Mouse (Mus musculus) neutrophil, adult 5-6 weeks (primary cell): Measurements from ENCODE around the gene Dlgap1. TPM values are rescaled to one million over a fixed set of nuclear protein-coding genes. Genes with fewer than 3 reads are reported as not detected.
A peak's percentile ranks its signal among the peaks of the same experiment; 100 is the strongest.

Source experiments
- ATAC-seq: fragments of 151-379, 151-347 bp; 2 replicates; pipeline ENCODE4 v1.8.0; 2017; ENCODE audit warnings: mild to moderate bottlenecking, moderate TSS enrichment; ENCODE audit not compliant: insufficient number of reproducible peaks, poor library complexity, low FRiP score, severe bottlenecking; ENCODE audit errors: extremely low read depth
- total RNA-seq: library from RNA; stranded (forward); fragments of 200-1000 nt; gene quantifications from 2 replicates; pipeline ENCODE4 v1.2.3, GENCODE M21; 2017

Gene Dlgap1
- total RNA-seq, 1 experiment from 2014 or later, result not detected

- ATAC-seq, result no peak
Observed at GRCm38 (mm10) chr17:70737424-70737823, 768.6 kb downstream of the Dlgap1 start.

DNA sequence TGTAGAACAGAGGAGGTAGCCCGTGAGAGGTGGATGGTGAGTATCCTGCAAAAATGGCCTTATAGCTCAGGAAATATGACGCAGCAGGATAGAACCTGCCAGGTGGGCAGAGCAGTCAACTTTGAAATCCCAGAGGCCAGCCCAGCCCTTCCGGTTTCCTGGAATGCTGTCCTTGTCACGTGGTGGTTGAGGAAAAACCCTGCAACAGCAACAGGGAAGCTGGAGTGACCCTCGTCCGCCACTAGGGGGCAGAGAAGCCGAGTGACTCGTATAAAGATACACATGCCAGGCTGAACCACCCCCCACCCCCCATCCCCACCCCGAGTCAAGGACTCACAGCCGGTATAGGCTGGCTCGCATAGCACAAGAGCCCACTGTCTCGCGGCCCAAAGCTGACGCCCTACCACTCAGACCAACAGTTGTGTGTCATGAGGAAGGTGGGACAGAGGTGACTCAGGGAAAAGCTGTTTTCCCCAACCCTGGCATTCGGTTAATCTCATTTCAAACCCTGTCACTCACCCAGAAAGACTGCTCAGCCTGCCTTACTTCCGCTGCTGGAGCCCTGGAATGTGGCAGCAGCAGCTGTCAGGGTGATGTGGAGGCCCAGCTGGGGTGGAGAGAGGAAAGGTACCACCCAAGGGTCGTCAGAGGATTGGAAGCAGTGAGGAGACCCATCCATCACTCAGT, 769.4 kb downstream of the Dlgap1 start:
- peak; percentile 53; the same call in 1 of the 2 replicates for ATAC-seq

GRCm38 (mm10) chr17:70739346-70739745, 770.5 kb downstream of the Dlgap1 start:
- ATAC-seq, result no peak

GRCm38 (mm10) chr17:70741696-70742095, 772.8 kb downstream of the Dlgap1 start:
- ATAC-seq, result no peak

GRCm38 (mm10) chr17:70744570-70745153, 775.8 kb downstream of the Dlgap1 start:
- no peak for ATAC-seq

- ATAC-seq, result no peak
Observed at GRCm38 (mm10) chr17:70745385-70745784, 776.5 kb downstream of the Dlgap1 start.

DNA sequence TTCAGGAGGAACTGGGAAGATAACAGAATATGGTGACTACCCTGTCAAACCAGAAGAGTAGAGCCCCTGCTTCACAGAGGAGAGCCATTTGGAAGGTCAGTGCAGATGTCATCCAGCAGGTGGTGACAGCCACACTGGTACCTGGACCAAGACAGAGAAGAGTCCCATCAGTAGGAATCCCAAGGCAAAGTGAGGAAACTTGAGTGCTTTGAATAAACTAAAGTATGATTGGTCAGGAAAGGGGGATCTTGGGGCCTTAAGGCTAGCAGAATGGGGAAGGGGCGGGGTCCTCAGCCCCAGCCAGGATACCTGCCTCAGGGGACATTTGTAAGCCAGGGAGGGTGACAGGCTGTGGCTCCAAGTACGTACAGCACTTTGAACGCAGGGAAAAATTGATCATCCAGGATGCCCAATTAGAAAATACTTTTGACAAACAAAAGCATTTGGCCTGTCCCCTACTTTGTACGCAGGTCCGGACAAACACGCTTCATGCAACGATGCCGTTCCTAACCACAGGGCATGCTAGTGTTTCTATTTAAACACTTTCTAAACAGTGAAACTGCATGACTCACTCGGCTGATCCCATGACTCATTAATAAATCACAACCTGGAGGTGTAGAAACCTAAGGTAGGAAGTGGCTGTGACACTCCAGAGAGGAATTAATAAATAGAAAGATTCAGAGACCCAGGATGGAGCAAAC, 777.7 kb downstream of the Dlgap1 start:
- ATAC-seq, result peak; percentile 22; the same call in 1 of the 2 replicates

- peak; percentile 24; the same call in 1 of the 2 replicates for ATAC-seq
Observed at GRCm38 (mm10) chr17:70747731-70748475, 779.0 kb downstream of the Dlgap1 start.

DNA sequence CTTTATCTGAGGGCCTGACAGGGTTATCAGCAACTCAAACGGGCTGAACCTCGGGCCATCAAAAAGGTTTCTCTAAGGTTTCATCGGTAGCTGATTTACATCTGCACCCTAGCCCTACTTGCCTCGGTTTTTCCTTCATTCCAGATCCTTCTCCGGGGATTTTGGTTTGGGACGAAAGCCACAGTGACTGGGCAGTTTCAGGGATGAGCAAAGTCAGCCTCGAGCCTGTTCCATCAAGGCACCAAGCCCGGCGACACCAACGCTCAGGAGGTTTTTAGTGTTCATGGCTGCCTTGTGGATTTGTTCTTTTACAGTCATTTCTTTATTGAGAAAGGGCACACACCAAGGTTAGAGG, 779.6 kb downstream of the Dlgap1 start:
- no peak for ATAC-seq

GRCm38 (mm10) chr17:70748964-70749650, 780.2 kb downstream of the Dlgap1 start:
- ATAC-seq, result no peak

GRCm38 (mm10) chr17:70750236-70751160, 781.6 kb downstream of the Dlgap1 start:
- no peak for ATAC-seq

DNA sequence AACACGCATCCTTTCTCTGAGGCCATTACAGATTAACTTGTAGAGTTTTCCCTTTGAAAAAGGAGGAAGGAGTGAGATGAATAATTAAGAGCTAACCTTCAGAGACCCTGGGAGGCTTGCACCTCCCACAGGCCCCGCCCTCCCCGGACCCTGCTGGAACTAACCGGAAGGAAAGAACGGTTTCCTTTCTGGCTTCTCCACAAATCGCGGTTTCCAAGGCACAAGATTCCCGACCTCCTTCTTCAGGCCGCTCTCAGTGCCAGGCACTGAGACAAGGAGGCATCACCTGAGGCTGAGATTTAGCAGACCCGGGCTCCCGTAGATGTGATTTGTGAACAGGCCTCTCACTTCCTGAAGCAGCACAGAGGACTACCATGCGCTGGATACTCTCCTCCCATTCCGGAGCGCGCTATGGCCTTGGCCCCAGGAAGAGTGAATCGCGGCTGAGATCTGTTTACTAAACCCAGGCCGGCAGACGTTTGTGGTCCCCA, 782.3 kb downstream of the Dlgap1 start:
- ATAC-seq, result no peak

GRCm38 (mm10) chr17:70751676-70752075, 782.8 kb downstream of the Dlgap1 start:
- ATAC-seq, result no peak

DNA sequence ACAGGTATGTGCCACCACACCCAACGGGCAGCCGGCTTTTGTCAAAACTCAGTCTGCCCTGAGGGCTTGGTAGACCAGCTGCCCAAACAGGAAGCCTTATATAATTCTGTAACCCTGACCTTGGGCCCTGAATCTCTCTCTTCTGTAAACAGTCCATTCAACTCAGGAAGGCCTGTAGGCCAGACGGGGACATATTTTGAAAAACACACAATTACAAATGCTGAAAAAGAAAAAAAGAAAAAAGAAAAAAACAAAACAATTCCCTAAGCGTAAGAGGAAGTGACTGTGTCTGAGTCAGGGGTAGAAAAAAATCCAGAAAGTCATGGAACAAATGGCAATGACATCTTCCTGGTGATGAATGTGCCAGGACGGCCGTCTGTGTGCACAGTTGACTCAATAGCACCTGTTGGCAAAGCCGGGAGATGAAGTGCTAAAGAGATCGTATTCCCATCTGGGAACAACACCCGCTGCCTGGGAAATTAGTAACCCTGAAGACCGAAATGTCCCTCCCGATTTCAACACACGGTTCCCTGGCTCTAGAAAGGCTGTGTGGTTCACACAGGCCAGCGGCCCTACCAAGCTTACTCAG, 784.7 kb downstream of the Dlgap1 start:
- no peak for ATAC-seq

DNA sequence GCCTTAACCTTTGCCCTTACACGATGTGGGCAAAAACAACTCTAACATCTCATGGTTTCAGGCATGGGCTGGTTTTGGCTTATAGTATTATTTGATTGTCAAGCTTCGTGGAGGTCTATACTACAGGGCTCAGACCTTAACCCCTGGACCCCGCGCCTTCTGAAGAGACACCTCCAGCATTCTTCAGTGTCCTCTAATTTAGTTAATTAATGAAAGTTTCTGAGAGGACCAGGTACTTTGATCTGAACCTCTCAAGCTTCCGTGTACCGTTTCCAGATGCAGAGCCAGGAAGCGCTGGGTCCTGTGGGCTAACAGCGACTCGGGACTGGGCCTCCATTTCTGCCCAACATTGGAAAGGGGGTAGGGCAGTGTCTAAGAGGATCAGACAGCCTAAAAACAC, 785.2 kb downstream of the Dlgap1 start:
- no peak for ATAC-seq

DNA sequence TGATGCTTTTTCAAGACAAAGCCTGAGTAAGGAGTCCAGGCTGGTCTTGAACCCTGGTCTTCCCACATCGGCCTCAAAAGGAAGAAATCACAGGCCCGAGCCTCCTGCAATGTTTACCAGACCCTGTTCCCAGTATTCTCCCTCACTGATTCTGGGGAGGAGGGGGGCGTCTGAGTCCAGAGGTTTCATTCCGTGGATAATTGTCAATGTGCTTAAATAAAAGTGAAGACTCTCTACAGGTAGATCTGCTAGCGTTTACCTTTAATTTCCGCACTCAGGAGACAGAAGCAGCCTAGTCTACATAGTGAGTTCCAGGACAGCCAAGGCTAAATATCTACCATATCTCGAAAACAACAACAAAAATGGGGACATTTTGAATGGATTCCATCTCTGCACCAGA, 785.8 kb downstream of the Dlgap1 start:
- ATAC-seq, result no peak

DNA sequence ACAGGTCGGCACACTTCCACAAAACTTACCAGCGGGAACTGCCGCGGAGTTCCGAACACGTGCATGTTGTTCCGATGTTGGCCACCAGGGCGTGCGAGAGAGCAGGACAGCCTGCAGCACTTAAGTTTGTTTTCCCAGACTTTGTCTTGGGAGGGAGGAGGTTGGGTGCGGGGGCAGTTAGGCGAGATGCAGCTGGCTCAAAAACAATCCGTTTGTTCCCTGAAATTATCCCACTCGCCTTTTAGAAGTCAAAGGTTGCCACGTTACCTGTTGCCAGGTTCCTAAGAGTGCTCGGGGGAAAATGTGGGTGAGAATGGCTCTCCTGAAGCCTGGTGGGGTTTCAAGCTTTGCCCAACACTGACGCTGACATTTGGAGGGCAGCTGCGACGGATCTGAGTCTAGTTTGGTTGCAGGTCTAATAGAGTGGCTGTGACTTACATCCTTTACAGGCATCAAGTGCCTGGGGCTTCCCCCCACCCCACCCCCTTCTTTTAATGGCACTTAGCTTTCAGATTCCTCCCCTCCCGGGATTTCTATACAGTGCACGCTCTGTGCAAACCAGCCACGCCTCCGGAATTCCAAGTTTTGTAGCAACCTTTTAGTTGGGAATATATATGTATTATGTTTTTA, 786.3 kb downstream of the Dlgap1 start:
- ATAC-seq, result peak; percentile 74
